Mouse (Mus musculus): Measurements from ENCODE around the gene Spred1. TPM values are rescaled to one million over a fixed set of nuclear protein-coding genes. Genes with fewer than 3 reads are reported as not detected.
"Not testable (repeated sequence)": the region's sequence is repeated elsewhere in the genome, so short reads cannot be mapped to it uniquely, and the experiment has no call there.

The Spred1 gene
- polyA plus RNA-seq, 1 experiment from 2014 or later = 2.8 TPM

- no peaks in the 10 kb centered on the region for H3K9me3 ChIP-seq (ENCODE audit: low read length)
- H3K27me3 ChIP-seq (ENCODE audit: insufficient read depth, low read length) = no peaks in the 10 kb centered on the region
- H3K4me2 ChIP-seq (ENCODE audit: low read depth, low read length) = peak overlapping the region; percentile 95
- H3K4me3 ChIP-seq (ENCODE audit: low read depth, low read length) = peak overlapping the region; percentile 85
- peaks cover 13% of the 10 kb centered on the region for H3K4me1 ChIP-seq (ENCODE audit: insufficient read depth)
- TF ChIP-seq EP300 (IDR thresholded peaks at IDR 0.05; ENCODE audit: low read depth) = no peak
- peak overlapping the region; percentile 87 for H3K9ac ChIP-seq (replicated peaks)
- H3K36me3 ChIP-seq (replicated peaks; ENCODE audit: insufficient read depth, low read length) = no peaks in the 10 kb centered on the region
- 1% methylated on average over 17 of the region's 17 CpGs for WGBS (ENCODE audit: insufficient replicate concordance)
- H3K27ac ChIP-seq (ENCODE audit: low read depth) = peak overlapping the region; percentile 24
- DNase-seq (peak; percentile 69), ATAC-seq (peak; percentile 53)
Measured at GRCm38 (mm10) chr2:117122701-117123337, 1.6 kb downstream of the Spred1 start.

GRCm38 (mm10) chr2:117123701-117124100 lies 2.5 kb downstream of the Spred1 start:
- TF ChIP-seq CTCF (IDR thresholded peaks at IDR 0.05; ENCODE audit: low read depth) (no peak), EP300 (IDR thresholded peaks at IDR 0.05; ENCODE audit: low read depth) (no peak)
- H3K4me3 ChIP-seq (ENCODE audit: low read depth, low read length) = 0 out of 2 replicates have a peak overlapping the region, but pooled peaks have one; percentile 85
- DNase-seq (no peak), ATAC-seq (no peak)
- peak overlapping the region; percentile 95 for H3K4me2 ChIP-seq (ENCODE audit: low read depth, low read length)
- no peak overlapping the region for H3K27ac ChIP-seq (ENCODE audit: low read depth)
- no peaks in the 10 kb centered on the region for H3K9me3 ChIP-seq (ENCODE audit: low read length)
- H3K9ac ChIP-seq (replicated peaks) = no peak overlapping the region
- peaks cover 20% of the 10 kb centered on the region for H3K4me1 ChIP-seq (ENCODE audit: insufficient read depth)
- no peaks in the 10 kb centered on the region for H3K36me3 ChIP-seq (replicated peaks; ENCODE audit: insufficient read depth, low read length)
- WGBS (ENCODE audit: insufficient replicate concordance) = 39% methylated on average over 3 of the region's 3 CpGs
- no peaks in the 10 kb centered on the region for H3K27me3 ChIP-seq (ENCODE audit: insufficient read depth, low read length)

GRCm38 (mm10) chr2:117124839-117125238 lies 3.7 kb downstream of the Spred1 start:
- Histone ChIP-seq H3K4me2 (ENCODE audit: low read depth, low read length) (no peak overlapping the region), H3K36me3 (replicated peaks; ENCODE audit: insufficient read depth, low read length) (no peaks in the 10 kb centered on the region), H3K4me1 (ENCODE audit: insufficient read depth) (peaks cover 15% of the 10 kb centered on the region; the same call in 1 of the 2 replicates), H3K27ac (ENCODE audit: low read depth) (no peak overlapping the region), H3K9ac (replicated peaks) (no peak overlapping the region), H3K9me3 (ENCODE audit: low read length) (no peaks in the 10 kb centered on the region), H3K4me3 (ENCODE audit: low read depth, low read length) (no peak overlapping the region), H3K27me3 (ENCODE audit: insufficient read depth, low read length) (no peaks in the 10 kb centered on the region)
- DNase-seq (no peak), ATAC-seq (no peak)
- no peak for TF ChIP-seq EP300 (IDR thresholded peaks at IDR 0.05; ENCODE audit: low read depth)
- WGBS (ENCODE audit: insufficient replicate concordance) = 50% methylated on average over 2 of the region's 2 CpGs

- TF ChIP-seq EP300 (IDR thresholded peaks at IDR 0.05; ENCODE audit: low read depth) (peak; percentile 39; the same call in 1 of the 2 replicates), CTCF (IDR thresholded peaks at IDR 0.05; ENCODE audit: low read depth) (no peak)
- H3K9ac ChIP-seq (replicated peaks) = no peak overlapping the region
- ATAC-seq (peak; percentile 92), DNase-seq (no peak)
- peaks cover 12% of the 10 kb centered on the region; the same call in 1 of the 2 replicates for H3K4me1 ChIP-seq (ENCODE audit: insufficient read depth)
- no peaks in the 10 kb centered on the region for H3K9me3 ChIP-seq (ENCODE audit: low read length)
- no peak overlapping the region for H3K4me2 ChIP-seq (ENCODE audit: low read depth, low read length)
- H3K36me3 ChIP-seq (replicated peaks; ENCODE audit: insufficient read depth, low read length) = no peaks in the 10 kb centered on the region
- H3K27me3 ChIP-seq (ENCODE audit: insufficient read depth, low read length) = no peaks in the 10 kb centered on the region
- no peak overlapping the region for H3K4me3 ChIP-seq (ENCODE audit: low read depth, low read length)
- no peak overlapping the region for H3K27ac ChIP-seq (ENCODE audit: low read depth)
- WGBS (ENCODE audit: insufficient replicate concordance) = 57% methylated on average over 2 of the region's 2 CpGs
Measured at GRCm38 (mm10) chr2:117129156-117129555, 8.0 kb downstream of the Spred1 start.

- not testable (repeated sequence) for ATAC-seq, DNase-seq
- WGBS (ENCODE audit: insufficient replicate concordance) = 77% methylated on average over 7 of the region's 7 CpGs
Measured at GRCm38 (mm10) chr2:117131041-117131440, 9.9 kb downstream of the Spred1 start.

GRCm38 (mm10) chr2:117131910-117132309 lies 10.7 kb downstream of the Spred1 start:
- Histone ChIP-seq H3K4me2 (ENCODE audit: low read depth, low read length) (no peak overlapping the region), H3K9me3 (ENCODE audit: low read length) (no peaks in the 10 kb centered on the region), H3K27ac (ENCODE audit: low read depth) (no peak overlapping the region), H3K9ac (replicated peaks) (no peak overlapping the region), H3K36me3 (replicated peaks; ENCODE audit: insufficient read depth, low read length) (no peaks in the 10 kb centered on the region), H3K27me3 (ENCODE audit: insufficient read depth, low read length) (no peaks in the 10 kb centered on the region), H3K4me1 (ENCODE audit: insufficient read depth) (peaks cover 18% of the 10 kb centered on the region), H3K4me3 (ENCODE audit: low read depth, low read length) (no peak overlapping the region)
- TF ChIP-seq CTCF (IDR thresholded peaks at IDR 0.05; ENCODE audit: low read depth) (no peak), EP300 (IDR thresholded peaks at IDR 0.05; ENCODE audit: low read depth) (no peak)
- ATAC-seq (no peak), DNase-seq (no peak)
- WGBS (ENCODE audit: insufficient replicate concordance) = 42% methylated on average over 1 of the region's 1 CpGs

More at GRCm38 (mm10) chr2:117131041-117131440, 9.9 kb downstream of the Spred1 start:
- not testable (repeated sequence) for H3K4me2 ChIP-seq (ENCODE audit: low read depth, low read length); H3K9me3 ChIP-seq (ENCODE audit: low read length); H3K36me3 ChIP-seq (replicated peaks; ENCODE audit: insufficient read depth, low read length); H3K27ac ChIP-seq (ENCODE audit: low read depth); H3K27me3 ChIP-seq (ENCODE audit: insufficient read depth, low read length); H3K4me3 ChIP-seq (ENCODE audit: low read depth, low read length); H3K9ac ChIP-seq (replicated peaks)
- peaks cover 13% of the 10 kb centered on the region for H3K4me1 ChIP-seq (ENCODE audit: insufficient read depth)
